Mouse (Mus musculus) embryo, embryonic 11.5 days (tissue): ENCODE results near the gene Pou2f2.

Experiments
- DNase-seq: peaks from one replicate; pipeline ENCODE4 v3.0.0-alpha.2; 2012; ENCODE audit warnings: low read depth, low spot score

The Pou2f2 gene

DNA sequence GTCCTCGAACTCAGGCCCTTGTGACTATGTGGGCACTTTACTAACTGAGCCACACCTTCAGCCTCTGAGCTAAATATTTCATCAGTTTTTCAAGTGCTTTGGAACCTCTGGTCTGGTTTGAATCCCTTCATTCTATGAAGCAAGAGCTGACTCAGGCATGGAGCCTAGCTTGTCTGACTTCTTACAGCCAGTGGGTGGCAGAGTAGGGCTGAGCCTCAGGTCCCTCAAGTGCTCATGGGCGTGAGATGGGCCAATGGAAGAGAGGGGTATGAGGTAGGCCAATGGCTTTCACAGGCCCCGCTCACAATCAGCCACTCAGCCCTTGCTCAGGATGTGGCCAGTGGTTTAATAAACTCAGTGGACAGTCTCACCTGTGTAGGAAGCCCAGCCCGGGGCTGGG is 79.9 kb downstream of the Pou2f2 start:
- no peak for DNase-seq

DNA sequence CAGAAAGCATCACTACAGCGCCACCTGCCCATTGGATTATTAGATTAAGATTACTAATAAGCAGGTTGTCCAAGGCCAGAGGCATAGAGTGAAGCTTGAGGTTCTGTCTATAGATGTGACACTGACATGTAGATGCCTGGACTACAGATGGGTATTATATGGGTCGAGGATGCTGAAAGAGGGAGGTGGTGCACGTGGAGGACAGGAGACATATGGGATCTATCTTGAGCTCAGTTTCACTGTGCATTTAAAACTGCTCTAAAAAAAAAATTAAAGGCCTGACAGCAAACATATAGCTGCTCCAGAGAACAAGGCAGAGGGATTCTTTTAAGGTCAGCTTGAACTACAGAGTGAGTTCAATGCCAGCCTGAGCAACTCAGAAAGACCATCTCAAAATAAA is 81.4 kb downstream of the Pou2f2 start:
- no peak for DNase-seq

DNA sequence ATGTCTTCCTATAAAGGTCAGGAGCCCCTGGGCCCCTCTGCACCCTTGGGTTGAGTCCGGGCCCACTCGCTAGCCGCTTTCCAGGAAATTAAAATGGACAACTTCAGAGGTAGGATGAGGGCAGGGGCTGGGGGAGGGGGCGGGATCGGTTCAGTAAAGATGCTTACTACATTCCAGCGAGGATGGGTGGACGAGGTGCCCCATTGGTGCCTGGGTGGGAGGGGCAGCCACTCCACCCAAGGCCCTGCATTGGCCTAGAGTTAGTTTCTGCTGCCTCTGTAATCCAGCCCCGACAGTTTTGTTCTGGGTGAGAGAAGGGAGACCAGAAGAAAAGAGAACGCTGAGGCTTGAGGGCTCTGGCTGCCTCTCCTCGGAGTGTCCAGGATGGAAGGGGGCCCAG is 89.7 kb downstream of the Pou2f2 start:
- no peak for DNase-seq

DNA sequence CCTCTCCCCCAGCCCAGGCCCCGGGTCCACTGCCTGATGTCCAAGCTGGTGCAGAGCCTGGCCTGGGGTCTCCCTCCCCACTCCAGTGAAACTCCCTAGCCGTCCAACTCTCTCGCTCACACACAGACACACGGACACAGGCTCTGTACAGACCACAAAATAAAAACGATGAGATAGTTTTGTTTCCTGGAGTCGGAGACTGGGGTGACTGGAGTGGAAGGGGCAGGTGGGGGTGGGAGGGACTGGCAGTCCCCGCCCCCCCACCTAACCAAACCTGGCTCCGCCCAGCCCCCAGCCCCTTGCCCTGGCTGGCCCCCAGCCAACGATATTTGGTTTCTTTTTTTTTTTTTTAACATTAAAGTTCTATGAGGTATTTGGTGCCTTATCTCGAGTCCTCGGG is 90.6 kb downstream of the Pou2f2 start:
- no peak for DNase-seq

DNA sequence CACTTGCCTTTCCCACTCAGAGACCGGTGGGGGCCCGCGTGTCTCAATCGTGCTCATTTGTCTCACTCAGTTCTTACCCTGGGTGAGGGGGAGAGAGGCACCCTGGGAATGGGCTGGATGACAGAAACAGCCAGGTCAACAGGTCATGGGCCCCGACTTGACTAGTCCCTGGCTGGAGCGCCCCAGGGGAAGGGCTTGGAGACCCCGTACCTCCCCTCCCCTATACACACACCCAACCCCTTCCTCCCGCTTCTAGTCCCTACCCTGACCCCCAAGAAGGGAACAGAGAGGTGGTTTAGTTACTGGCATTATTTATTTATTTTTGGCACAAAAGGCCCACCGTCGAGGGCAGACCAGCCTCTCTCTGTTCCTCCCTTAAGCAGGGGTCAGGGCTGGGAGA is 91.0 kb downstream of the Pou2f2 start:
- DNase-seq = no peak

DNA sequence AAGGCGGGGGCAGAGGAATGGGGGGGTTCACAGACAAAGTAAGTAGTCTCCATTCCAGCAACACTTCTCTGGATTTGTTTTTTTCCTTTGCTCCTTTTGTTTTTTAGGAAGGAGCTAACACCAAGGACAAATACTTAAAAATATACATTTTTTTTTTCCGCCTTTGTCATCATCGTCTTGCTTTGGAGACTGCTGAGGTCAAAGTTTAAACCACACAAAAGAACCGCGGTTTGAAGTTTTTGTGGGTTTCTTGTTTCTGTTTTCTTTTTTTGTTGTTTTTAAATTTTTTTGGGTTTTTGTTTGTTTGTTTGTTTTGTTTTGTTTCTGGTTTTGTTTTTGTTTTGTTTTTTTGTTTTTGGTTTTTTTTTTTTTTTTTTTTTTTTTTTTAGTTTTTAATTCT is 91.6 kb downstream of the Pou2f2 start:
- no peak for DNase-seq

DNA sequence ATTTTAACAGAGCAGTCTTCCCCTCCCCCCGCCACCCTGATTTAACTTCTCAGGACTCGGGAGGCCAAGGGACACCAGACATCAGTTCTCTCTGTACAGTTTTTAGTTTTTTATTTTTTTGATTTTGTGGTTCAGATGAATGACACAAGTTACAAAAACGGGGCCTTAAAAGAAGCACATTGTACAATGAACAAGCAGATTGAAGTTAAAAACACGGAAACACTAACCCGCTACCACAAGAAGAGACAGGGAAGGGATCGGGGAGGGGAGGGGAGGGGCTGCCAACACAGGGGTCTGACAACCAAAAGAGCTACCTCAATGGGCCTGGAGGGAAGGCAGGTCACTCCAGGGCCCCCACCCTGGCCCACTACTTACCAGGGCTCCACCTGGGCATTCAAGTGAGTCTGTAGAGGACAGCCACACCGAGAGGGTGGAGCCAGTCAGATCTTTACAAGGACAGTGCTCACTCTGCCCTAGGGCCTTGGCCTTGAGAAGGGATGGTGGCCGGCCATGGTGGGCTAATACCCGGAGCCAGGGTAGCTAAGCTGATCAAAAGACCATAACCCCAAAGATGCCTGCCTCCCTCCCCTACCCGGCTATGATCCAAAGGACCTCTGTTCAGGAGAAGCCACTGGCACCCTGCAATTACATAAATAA is 92.1 kb downstream of the Pou2f2 start:
- no peak for DNase-seq

DNA sequence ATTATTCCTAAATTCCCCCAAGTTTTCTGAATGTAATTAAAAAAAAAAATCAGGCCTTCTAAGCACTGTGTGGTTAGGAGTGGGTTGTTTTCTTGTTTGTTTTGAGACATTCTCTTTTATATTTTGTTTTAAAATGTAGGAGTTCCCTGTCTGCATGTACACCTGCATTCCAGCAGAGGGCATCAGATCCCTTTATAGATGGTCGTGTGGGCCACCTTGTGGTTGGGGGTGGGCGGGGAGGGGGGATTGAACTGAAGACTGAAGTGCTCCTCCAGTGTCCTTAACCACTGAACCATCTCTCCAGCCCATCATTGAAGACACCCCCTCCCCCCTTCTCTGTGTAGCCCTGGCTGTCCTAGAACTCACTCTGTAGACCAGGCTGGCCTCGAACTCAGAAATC is 92.9 kb downstream of the Pou2f2 start:
- no peak for DNase-seq

DNA sequence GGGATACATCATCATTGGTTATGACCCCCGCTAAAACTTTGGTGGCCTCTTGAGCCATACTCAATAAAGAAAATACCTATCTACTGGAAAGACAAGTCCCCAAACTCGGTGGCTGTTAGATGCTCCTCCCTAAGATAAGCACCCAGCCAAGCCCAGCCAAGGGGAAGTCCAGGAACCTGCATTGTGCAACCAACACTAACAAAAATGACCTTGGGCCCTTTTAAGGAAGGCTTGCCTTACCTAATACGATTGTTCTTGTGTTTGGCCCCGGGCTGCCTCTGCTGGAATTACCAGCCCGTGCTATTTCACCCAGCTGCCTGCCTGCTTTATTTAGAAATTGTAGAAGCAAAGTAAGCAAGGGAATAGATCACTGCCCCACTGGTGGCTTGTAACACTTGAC is 94.9 kb downstream of the Pou2f2 start:
- no peak for DNase-seq

DNA sequence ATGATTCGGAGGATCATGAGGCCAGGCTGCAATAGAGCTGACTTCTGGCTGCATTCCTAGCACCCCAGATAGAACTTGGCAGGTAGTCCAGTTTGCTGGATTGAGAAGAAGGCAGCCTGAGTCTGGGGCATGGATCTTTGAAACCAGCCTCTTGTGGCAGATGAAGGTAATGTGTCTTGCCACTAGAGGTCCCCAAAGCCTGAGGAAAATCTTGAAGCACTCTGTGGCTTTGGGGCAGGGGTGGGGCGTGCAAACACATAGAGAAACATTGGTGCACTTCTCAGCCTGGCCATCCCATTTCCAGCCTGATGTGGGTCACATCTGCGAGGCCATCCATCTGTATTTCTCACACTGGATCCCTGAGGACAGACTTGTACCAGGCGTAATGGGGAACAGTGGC is 97.0 kb downstream of the Pou2f2 start:
- DNase-seq = no peak

DNA sequence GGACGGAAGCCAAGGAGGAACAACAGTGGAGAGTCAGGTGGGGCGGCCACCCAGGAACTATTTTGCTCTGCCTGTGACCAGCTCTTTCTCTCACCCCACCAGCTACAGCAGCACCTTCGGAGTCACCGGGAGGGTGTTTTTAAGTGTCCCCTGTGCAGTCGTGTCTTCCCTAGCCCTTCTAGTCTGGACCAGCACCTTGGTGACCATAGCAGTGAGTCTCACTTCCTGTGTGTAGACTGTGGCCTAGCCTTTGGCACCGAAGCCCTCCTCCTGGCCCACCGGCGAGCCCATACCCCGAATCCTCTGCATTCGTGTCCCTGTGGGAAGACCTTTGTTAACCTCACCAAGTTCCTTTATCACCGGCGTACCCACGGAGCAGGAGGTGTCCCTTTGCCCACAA is 99.1 kb downstream of the Pou2f2 start:
- DNase-seq = no peak

DNA sequence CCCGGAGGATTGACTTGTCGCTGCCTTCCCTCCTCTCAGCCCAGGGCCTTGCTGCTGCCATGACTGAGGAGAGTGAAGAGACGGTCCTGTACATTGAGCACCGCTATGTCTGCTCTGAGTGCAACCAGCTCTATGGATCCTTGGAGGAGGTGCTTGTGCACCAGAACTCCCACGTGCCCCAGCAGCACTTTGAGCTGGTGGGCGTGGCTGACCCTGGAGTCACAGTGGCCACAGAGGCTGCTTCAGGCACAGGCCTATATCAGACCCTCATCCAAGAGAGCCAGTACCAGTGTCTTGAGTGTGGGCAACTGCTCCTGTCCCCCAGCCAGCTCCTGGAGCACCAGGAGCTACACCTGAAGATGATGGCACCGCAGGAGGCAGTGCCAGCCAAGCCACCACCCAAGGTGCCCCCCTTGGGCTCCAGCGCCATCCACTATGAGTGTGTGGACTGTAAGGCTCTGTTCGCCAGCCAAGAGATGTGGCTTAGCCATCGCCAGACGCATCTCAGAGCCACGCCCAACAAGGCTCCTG is 100.0 kb downstream of the Pou2f2 start:
- no peak for DNase-seq

DNA sequence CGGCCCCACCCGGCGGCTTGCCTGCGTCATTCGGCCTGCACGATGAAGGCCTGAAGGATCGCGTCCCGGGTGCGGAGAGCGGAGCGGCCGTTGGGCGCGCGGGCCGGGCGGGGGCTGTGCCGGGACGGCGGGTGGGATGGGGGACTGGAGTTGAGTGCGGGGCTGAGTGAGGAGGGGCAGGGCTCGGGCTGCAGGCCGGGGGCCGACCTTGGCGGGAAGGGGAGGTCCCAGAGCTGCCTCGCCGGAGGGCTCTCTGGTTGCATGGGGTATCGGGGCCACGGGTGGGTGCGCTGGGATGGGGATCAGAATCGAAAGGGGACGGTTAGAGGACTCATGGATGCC is 102.1 kb downstream of the Pou2f2 start:
- no peak for DNase-seq

DNA sequence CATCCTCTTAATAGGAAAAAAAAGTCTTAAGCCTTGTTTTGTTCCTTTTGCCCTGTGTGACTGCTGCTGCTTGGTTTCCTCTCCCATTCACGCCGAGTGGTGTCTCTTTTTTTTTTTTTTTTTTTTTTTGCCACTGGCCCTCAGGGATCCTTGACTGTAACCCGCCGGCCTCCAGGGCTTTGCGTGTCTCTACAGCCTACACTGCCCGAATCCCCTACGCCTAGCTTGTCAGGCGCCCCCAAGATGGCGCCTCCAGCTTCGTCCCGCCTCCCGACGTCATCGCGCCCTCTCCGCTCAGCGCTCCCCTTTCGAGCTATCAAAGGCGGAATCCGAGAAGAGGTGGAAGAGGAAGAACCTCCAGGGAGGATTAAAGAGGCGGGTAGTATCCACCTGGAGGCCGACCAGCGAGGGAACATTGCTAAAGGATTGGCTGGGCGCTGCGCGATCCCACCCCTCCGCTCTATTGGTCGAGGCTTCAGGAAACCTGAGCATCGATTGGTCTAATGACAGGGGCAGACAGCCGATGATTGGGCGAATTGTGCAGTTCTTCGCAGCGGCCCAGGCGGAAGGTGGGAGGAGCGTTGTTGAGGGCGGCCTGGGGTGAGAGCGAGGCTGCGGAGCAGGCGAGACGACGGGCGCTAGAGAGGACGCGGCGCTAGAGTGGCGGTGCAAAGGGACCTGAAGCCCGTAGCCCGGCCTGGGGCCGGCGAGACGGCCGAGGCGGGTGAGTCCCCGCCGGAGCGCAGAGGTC is 102.7 kb downstream of the Pou2f2 start:
- DNase-seq = peak; percentile 95

DNA sequence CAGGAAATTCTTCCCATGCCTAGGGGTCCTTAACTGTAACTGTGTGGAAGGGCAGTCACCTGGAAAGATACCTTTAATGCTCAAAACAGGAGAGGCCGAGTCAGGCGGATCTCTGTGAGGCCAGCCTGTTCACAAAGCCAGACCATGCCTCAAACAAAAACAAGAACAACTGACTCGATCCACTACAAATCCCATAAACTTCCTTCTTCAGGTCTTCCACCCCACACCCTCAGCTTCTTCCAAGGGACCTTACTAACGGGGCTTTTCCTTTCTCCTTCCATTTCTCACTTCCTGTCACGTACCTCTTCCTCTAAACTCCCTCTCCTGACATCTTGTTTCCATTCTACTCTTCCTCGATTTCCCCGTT is 103.2 kb downstream of the Pou2f2 start:
- DNase-seq = no peak

DNA sequence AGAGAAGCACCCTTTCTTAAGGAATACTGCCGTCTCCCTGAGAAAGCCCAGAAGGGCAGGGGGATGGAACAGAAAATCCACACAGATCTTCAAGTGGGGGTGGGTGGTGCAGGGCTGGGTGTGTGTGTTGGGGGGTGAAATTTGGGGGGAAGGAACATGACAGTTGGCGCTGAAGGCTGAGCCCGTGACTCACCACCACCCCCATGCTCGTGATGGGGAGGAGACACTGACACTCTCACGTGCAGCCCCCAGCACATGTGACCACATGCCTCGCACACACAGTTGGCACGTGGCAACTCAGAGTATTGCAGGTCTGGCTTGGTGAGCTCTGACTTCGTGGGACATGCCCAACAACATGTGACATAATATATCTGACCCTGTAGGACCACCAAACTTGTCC is 105.6 kb downstream of the Pou2f2 start:
- DNase-seq = no peak

DNA sequence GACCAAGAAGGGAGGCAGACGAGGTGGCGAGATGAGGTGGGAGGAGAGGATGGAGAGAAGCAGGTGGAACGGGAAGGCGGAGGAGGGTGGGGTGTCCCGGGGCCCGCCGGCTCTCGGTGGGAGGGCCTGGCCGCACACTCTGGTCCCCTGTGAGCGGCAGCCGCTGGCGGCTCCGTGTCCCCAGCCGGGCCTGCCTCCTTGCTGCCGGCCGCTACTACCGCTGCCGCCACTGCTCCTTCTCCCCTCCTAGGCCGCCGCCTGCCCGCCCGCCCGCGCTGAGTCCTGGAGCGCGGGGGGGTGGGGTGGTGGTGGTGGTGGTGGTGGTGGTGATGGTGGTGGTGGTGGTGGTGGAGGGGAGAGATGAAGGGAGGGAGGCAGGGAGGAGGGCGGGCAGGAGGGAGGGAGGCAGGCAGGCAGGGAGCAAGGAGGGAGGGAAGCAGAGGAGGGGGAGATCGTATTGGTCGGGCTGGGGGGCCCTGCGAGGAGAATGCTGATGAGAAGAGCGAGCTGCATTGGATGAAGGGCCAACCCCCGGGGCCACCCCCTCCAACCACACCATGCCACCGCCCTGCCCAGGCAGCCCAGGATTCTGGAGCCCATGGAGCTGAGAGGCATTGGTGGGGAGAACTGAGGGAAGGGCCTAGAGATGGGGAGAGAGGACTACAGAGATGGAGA is 106.7 kb downstream of the Pou2f2 start:
- no peak for DNase-seq

DNA sequence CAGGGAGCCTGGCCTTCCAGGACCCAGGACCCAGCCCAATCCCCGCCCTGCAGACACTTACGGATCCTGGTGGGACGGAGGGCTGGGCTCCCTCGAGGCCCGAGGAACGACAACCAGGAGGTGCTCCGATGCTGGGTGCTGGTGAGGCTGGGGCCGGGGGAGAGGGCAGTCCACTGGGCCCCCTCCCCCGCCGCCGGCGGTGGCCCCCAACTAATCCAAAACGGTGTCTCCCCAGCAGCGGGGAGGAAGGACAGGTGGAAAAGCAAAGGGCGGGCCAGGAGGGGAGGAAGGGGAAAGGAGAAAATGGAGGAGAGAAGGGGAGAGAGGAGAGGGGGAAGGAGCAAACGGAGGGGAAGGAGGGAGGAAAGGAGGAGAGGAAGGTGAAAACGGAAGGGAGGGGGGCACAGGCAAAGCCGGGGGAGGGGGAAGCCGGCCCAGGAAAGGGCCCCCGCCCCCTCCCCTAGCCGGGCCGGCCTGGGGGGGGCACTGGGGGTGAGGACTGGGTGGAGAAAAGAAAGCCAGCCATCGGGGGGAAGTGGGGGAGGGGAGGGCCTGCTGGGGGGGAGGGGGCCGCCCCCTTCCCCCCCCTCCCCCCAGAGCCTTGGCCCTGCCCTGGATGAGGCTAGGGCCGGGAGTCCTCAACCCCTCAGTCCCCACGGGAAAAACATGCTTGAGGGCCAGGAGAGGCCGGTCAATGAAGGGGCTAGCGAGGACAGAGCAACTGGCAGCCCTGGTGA is 107.4 kb downstream of the Pou2f2 start, which contains the start of the genes Grik5 and Zfp574:
Grik5 (minus strand) TSS at position 368 of the 737 bp plus-strand sequence.
Zfp574 (plus strand) TSS at position 589 of the 737 bp plus-strand sequence.
- no peak for DNase-seq

DNA sequence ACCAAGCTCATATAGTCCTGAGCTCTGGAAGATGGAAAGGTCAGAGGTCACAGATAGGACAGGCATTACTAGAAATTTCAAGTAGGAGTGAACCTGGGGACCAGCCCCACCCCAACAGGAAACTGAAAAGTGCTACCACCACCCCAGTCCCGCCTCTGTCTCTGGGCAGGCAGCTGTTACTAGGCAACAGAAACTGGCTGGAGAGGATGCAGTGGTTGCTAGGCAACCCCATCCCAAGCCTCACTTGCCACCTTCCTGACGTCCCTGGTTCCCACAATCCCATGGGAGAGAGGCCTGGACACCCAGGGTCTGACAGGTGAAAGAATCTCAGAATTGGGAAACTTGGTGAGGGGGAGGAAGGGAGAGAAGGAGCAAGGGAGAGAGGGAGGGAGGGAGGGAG is 110.8 kb downstream of the Pou2f2 start:
- DNase-seq = no peak

DNA sequence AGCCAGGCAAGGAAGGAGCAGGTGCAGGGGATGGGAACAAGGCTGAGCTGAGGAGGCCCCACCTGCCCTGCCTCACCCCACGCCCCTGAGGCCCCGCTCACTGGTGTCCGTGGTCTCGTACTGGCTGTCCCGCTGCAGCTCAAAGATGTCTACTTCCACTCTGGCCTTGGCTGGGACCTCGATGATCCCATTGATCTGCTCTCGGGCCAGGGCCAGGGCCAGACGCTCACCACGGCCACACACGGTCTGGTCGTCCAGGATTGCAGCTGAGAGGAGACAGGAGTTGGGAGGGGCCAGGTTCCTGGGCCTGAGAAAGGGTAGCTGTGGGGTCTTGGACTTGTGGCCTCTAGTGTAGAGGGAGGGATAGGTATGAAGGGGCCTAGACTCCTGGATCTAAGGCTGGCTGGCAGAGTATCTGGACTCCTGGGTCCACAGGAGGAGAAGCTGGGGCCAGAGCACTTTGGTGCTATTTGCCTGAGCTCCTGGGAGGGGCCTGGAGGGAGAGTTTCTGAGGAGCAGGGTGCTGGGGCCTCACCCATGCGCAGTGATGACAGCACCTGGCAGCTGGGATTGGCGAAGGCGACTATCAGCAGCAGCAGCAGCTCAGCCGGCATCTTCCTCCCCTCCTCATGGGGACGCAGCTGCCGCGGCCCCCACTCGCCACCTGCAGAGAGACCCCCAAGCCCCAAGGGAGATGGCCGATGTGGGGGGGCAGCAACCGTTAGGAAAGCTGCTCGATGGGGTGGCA is 111.4 kb downstream of the Pou2f2 start:
- no peak for DNase-seq

DNA sequence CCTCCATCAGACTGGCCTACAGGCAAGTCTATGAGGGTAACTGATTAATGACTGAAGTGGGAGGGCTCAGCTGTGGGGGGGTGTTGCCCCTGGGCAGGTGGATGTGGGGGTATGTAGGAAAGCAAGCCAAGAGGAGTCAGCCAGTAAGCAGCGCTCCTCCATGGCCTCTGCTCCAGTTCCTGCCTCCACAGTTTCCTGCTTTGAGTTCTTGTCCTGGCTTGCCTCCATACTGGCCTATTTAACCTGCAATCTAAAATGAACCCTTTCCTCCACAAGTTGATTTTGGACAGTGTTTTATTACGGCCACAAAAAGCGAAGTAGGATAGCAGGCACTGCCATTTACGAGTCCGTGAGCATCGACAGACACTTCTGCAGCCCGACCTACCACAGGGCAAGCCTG is 112.2 kb downstream of the Pou2f2 start:
- DNase-seq = no peak
